In the genomic region with DNA sequence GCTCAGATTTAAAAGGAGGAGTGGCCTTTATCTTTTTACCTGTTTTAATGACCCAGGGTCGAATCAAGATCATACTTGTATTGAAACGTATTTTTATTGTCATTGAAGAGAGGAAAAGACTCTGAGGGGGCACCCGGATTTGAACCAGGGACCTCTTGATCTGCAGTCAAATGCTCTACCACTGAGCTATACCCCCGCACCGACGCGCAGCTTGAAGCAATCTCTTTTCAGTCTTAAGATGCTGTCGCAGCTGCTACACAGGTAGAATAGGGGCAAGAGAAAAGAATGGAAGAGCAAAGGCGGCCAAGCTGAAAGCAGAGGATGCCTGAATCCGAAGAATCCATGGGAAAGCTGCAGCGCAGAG, we compare ENCODE assay signal across 7 mouse cellular contexts. TPM values are rescaled to one million over a fixed set of nuclear protein-coding genes. Genes with fewer than 3 reads are reported as not detected.
DNase-seq lines count a peak whose midpoint lies in the region; ATAC-seq lines count a peak whose summit lies in the region.

A gene (plus strand): TSS at position 219 of the 364 bp plus-strand sequence.

- WGBS in intestine, embryonic 16.5 days: 2% methylated on average over 11 of the region's 11 CpGs

- no peaks in the 10 kb centered on the region for H3K9me3 ChIP-seq in intestine, embryonic 16.5 days (ENCODE audit: control insufficient read depth, low read length)

- H3K27ac ChIP-seq in intestine, embryonic 16.5 days (ENCODE audit: low read length): peak within 1 kb of the TSS; percentile 95

- peak; percentile 63 for DNase-seq in adipocyte (ENCODE audit: low spot score)
- DNase-seq in embryo, embryonic 10 days (ENCODE audit: low spot score): peak; percentile 92
- DNase-seq in gastrocnemius, postnatal 36 days: peak; percentile 81 to 87
- DNase-seq in left cerebral cortex, postnatal 25 days (ENCODE audit: low spot score in 2 of 2): peak; percentile 88 to 95
- peak; percentile 88 for DNase-seq in mesoderm, embryonic 11.5 days (ENCODE audit: low read depth, low spot score)
- DNase-seq in right cerebral cortex, postnatal 4 days: peak; percentile 91

- no peaks in the 10 kb centered on the region for H3K36me3 ChIP-seq in intestine, embryonic 16.5 days (ENCODE audit: control insufficient read depth, insufficient read depth, low read length)

- H3K4me1 ChIP-seq in intestine, embryonic 16.5 days (ENCODE audit: control insufficient read depth, insufficient read depth, low read length): peaks cover 36% of the 10 kb centered on the region

- H3K4me2 ChIP-seq in intestine, embryonic 16.5 days (ENCODE audit: low read depth, low read length): peak within 1 kb of the TSS; percentile 77

- H3K9ac ChIP-seq in intestine, embryonic 16.5 days (ENCODE audit: low read depth, low read length): peak within 1 kb of the TSS; percentile 79

- peak within 1 kb of the TSS; percentile 68 for H3K4me3 ChIP-seq in intestine, embryonic 16.5 days (ENCODE audit: low read length)

- no peaks in the 10 kb centered on the region for H3K27me3 ChIP-seq in intestine, embryonic 16.5 days (replicated peaks; ENCODE audit: control insufficient read depth, insufficient read depth, low read length)

- no peak; the same call in none of the 2 replicates for ATAC-seq in intestine, embryonic 16.5 days

- intact Hi-C loops in gastrocnemius, postnatal 36 days (cut with DNase I): loop anchor here (2.0 to 5.0 kb wide), 2 partner anchors 39 to 84 kb away; no protein-coding TSS in a partner anchor
- intact Hi-C loops in left cerebral cortex, postnatal 25 days (cut with DNase I): loop anchor here (1.0 to 2.0 kb wide), 3 partner anchors 43 to 190 kb away; a partner anchor contains a TSS

RNA-seq across cellular contexts. Expression of the gene that starts here (rescaled TPM):
- total RNA-seq in gastrocnemius, postnatal 36 days (2021): 10 to 100 TPM; 14.2 to 15.4 TPM
- 141 and 148 TPM in 2 replicates for polyA plus RNA-seq in intestine, embryonic 16.5 days (2015; fragmentation: Nextera tagmentation; extraction: Ambion mirVana)
- 100 to 1,000 TPM; 192 to 202 TPM for total RNA-seq in left cerebral cortex, postnatal 25 days (2021)

Comparison
In these comparisons a context has a peak if more than half of its experiments do, and no peak if none do; other contexts are left out.
1. RNA of the gene that starts here (total RNA-seq): 192 to 202 TPM in left cerebral cortex, postnatal 25 days; 14.2 to 15.4 TPM in gastrocnemius, postnatal 36 days; every median in the first group is over 10 times any median in the second.
2. Peak in every context shown above with its lines, with median percentiles within 50 percentile points of each other: DNase-seq.